Mouse (Mus musculus) MEL (cell line): Measurements from ENCODE around the gene Ltb4r2. TPM values are rescaled to one million over a fixed set of nuclear protein-coding genes. Genes with fewer than 3 reads are reported as not detected.
A peak's percentile ranks its signal among the peaks of the same experiment; 100 is the strongest.

Source experiments
- DNase-seq: peaks from one replicate; pipeline ENCODE4 v3.0.0; 2011; ENCODE audit warnings: low read depth, low spot score
- H3K27ac ChIP-seq: 2 replicates; pipeline ENCODE4 v1.5.1; 2012; ENCODE audit warnings: low read depth, mild to moderate bottlenecking, control low read depth, low read length, moderate library complexity; ENCODE audit not compliant: control insufficient read depth
- H3K27me3 ChIP-seq, 2 experiments: fragments of 150-350 bp in 1 of 2; sonication (generic) in 1 of 2; 2 replicates each; pipeline ENCODE4 v1.6.1; 2012; ENCODE audit warnings: low read length in 2 of 2, mild to moderate bottlenecking in 2 of 2, improper control_type of control experiment in 1 of 2, moderate library complexity in 1 of 2; ENCODE audit not compliant: insufficient read depth in 2 of 2, control insufficient read depth in 1 of 2
- H3K36me3 ChIP-seq, 2 experiments: 2 replicates each; pipeline ENCODE4 v1.6.1; 2012 to 2014; ENCODE audit warnings: low read length in 2 of 2, improper control_type of control experiment in 1 of 2, inconsistent platforms in 1 of 2, mild to moderate bottlenecking in 1 of 2; ENCODE audit not compliant: insufficient read depth in 2 of 2, control insufficient read depth in 1 of 2
- H3K4me1 ChIP-seq, 2 experiments: fragments of 150-350 bp in 1 of 2; sonication (generic) in 1 of 2; 2 replicates each; pipeline ENCODE4 v1.6.1; 2012; ENCODE audit warnings: low read length in 2 of 2, improper control_type of control experiment in 1 of 2, mild to moderate bottlenecking in 1 of 2; ENCODE audit not compliant: insufficient read depth in 2 of 2, control insufficient read depth in 1 of 2
- H3K4me3 ChIP-seq, 2 experiments: fragments of 150-350 bp in 1 of 2; sonication (generic) in 1 of 2; 2 replicates each; pipeline ENCODE4 v1.5.1; 2012; ENCODE audit warnings: low read depth in 2 of 2, low read length in 2 of 2, mild to moderate bottlenecking in 2 of 2, moderate library complexity in 2 of 2, control low read depth in 1 of 2, improper control_type of control experiment in 1 of 2; ENCODE audit not compliant: control insufficient read depth in 1 of 2, insufficient read depth in 1 of 2
- H3K79me2 ChIP-seq: 2 replicates; pipeline ENCODE4 v1.6.1; 2012; ENCODE audit warnings: mild to moderate bottlenecking, low read length, moderate library complexity; ENCODE audit not compliant: control insufficient read depth, poor library complexity, insufficient read depth
- H3K9ac ChIP-seq: 2 replicates; pipeline ENCODE4 v1.6.1; 2012; ENCODE audit warnings: low read depth, mild to moderate bottlenecking, control low read depth, low read length, moderate library complexity; ENCODE audit not compliant: control insufficient read depth, poor library complexity, severe bottlenecking
- H3K9me3 ChIP-seq: fragments of 150-350 bp; sonication (generic); replicated peaks from 2 replicates; pipeline ENCODE4 v1.6.1; 2012; ENCODE audit warnings: mild to moderate bottlenecking, low read length, improper control_type of control experiment, moderate library complexity; ENCODE audit not compliant: insufficient read depth
- BHLHE40 ChIP-seq: IDR thresholded peaks from 2 replicates; pipeline ENCODE4 v1.6.1; 2012; ENCODE audit warnings: low read depth, mild to moderate bottlenecking, inconsistent platforms, low read length, improper control_type of control experiment, borderline replicate concordance
- CHD1 ChIP-seq: IDR thresholded peaks from 2 replicates; pipeline ENCODE4 v1.6.1; 2012; ENCODE audit warnings: low read depth, mild to moderate bottlenecking, inconsistent platforms, low read length, improper control_type of control experiment
- CHD2 ChIP-seq: IDR thresholded peaks from 2 replicates; pipeline ENCODE4 v1.6.1; 2011; ENCODE audit warnings: low read length, improper control_type of control experiment
- CTCF ChIP-seq, 3 experiments: IDR thresholded peaks in 2 of 3; conservative IDR thresholded peaks in 1 of 3; 2 replicates each; pipeline ENCODE4 v1.5.1; 2011 to 2012; ENCODE audit warnings: low read length in 3 of 3, low read depth in 2 of 3, mild to moderate bottlenecking in 2 of 3, improper control_type of control experiment in 1 of 3, inconsistent platforms in 1 of 3, mixed read lengths in 1 of 3, moderate library complexity in 1 of 3; ENCODE audit not compliant: control insufficient read depth in 1 of 3, insufficient read depth in 1 of 3, poor library complexity in 1 of 3, severe bottlenecking in 1 of 3
- E2F4 ChIP-seq: IDR thresholded peaks from 2 replicates; pipeline ENCODE4 v1.6.1; 2011; ENCODE audit warnings: low read depth, low read length, improper control_type of control experiment, borderline replicate concordance
- ELF1 ChIP-seq: IDR thresholded peaks from 2 replicates; pipeline ENCODE4 v1.6.1; 2014; ENCODE audit warnings: low read depth, mild to moderate bottlenecking, inconsistent platforms, low read length, improper control_type of control experiment, moderate library complexity
- EP300 ChIP-seq, 2 experiments: IDR thresholded peaks; 2 replicates each; pipeline ENCODE4 v1.6.1; 2011; ENCODE audit warnings: improper control_type of control experiment in 2 of 2, low read length in 2 of 2, low read depth in 1 of 2, mild to moderate bottlenecking in 1 of 2
- ETS1 ChIP-seq: IDR thresholded peaks from 2 replicates; pipeline ENCODE4 v1.6.1; 2012; ENCODE audit warnings: low read depth, mild to moderate bottlenecking, inconsistent platforms, low read length, improper control_type of control experiment, moderate library complexity
- GABPA ChIP-seq: IDR thresholded peaks from 2 replicates; pipeline ENCODE4 v1.6.1; 2012; ENCODE audit warnings: low read depth, mild to moderate bottlenecking, inconsistent platforms, low read length, improper control_type of control experiment, moderate library complexity
- GATA1 ChIP-seq: IDR thresholded peaks from 2 replicates; pipeline ENCODE4 v1.6.1; 2011; ENCODE audit warnings: low read depth, low read length, improper control_type of control experiment
- HCFC1 ChIP-seq: IDR thresholded peaks from 2 replicates; pipeline ENCODE4 v1.6.1; 2012; ENCODE audit warnings: low read depth, mild to moderate bottlenecking, inconsistent platforms, low read length, improper control_type of control experiment, moderate library complexity
- JUND ChIP-seq: IDR thresholded peaks from 2 replicates; pipeline ENCODE4 v1.6.1; 2011; ENCODE audit warnings: low read depth, mild to moderate bottlenecking, improper control_type of control experiment, low read length
- KAT2A ChIP-seq: conservative IDR thresholded peaks from 2 replicates; pipeline ENCODE4 v1.6.1; 2012; ENCODE audit warnings: low read depth, low read length, improper control_type of control experiment, inconsistent platforms
- MAFK ChIP-seq: IDR thresholded peaks from 2 replicates; pipeline ENCODE4 v1.6.1; 2011; ENCODE audit warnings: low read depth, mild to moderate bottlenecking, low read length, improper control_type of control experiment, borderline replicate concordance
- MAX ChIP-seq: IDR thresholded peaks from 2 replicates; pipeline ENCODE4 v1.6.1; 2011; ENCODE audit warnings: low read length, improper control_type of control experiment
- MEF2A ChIP-seq: IDR thresholded peaks from 2 replicates; pipeline ENCODE4 v1.6.1; 2014; ENCODE audit warnings: low read depth, mild to moderate bottlenecking, inconsistent platforms, low read length, improper control_type of control experiment; ENCODE audit not compliant: poor library complexity, insufficient replicate concordance, severe bottlenecking; ENCODE audit errors: extremely low read depth
- MXI1 ChIP-seq: IDR thresholded peaks from 2 replicates; pipeline ENCODE4 v1.6.1; 2011; ENCODE audit warnings: mild to moderate bottlenecking, low read depth, low read length, improper control_type of control experiment
- MYB ChIP-seq: IDR thresholded peaks from 2 replicates; pipeline ENCODE4 v1.6.1; 2011; ENCODE audit warnings: mild to moderate bottlenecking, low read depth, low read length, improper control_type of control experiment
- MYC ChIP-seq: IDR thresholded peaks from 2 replicates; pipeline ENCODE4 v1.6.1; 2011; ENCODE audit warnings: low read depth, mild to moderate bottlenecking, low read length, improper control_type of control experiment, moderate library complexity
- NELFE ChIP-seq: IDR thresholded peaks from 2 replicates; pipeline ENCODE4 v1.6.1; 2011; ENCODE audit warnings: low read depth, low read length, improper control_type of control experiment
- NRF1 ChIP-seq: IDR thresholded peaks from 2 replicates; pipeline ENCODE4 v1.6.1; 2014; ENCODE audit warnings: low read depth, mild to moderate bottlenecking, inconsistent platforms, low read length, improper control_type of control experiment, moderate library complexity; ENCODE audit not compliant: poor library complexity, insufficient read depth, severe bottlenecking
- POLR2A ChIP-seq, 2 experiments: IDR thresholded peaks; 2 replicates each; pipeline ENCODE4 v1.6.1; 2011 to 2012; ENCODE audit warnings: low read length in 2 of 2, mild to moderate bottlenecking in 2 of 2, control low read depth in 1 of 2, improper control_type of control experiment in 1 of 2, low read depth in 1 of 2, moderate library complexity in 1 of 2; ENCODE audit not compliant: control insufficient read depth in 1 of 2, insufficient read depth in 1 of 2, poor library complexity in 1 of 2
- POLR2AphosphoS2 ChIP-seq: IDR thresholded peaks from 2 replicates; pipeline ENCODE4 v1.6.1; 2011; ENCODE audit warnings: low read length, improper control_type of control experiment
- POLR2AphosphoS5 ChIP-seq: IDR thresholded peaks from 2 replicates; pipeline ENCODE4 v1.6.1; 2012; ENCODE audit warnings: low read depth, borderline replicate concordance, mild to moderate bottlenecking, inconsistent platforms, low read length, moderate library complexity, mixed read lengths
- RAD21 ChIP-seq: IDR thresholded peaks from 2 replicates; pipeline ENCODE4 v1.6.1; 2011; ENCODE audit warnings: mild to moderate bottlenecking, low read depth, low read length, improper control_type of control experiment
- RCOR1 ChIP-seq: IDR thresholded peaks from 2 replicates; pipeline ENCODE4 v1.6.1; 2012; ENCODE audit warnings: low read depth, mild to moderate bottlenecking, inconsistent platforms, low read length, improper control_type of control experiment
- SIN3A ChIP-seq: IDR thresholded peaks from 2 replicates; pipeline ENCODE4 v1.6.1; 2012; ENCODE audit warnings: low read length, improper control_type of control experiment, inconsistent platforms
- TAL1 ChIP-seq: IDR thresholded peaks from 2 replicates; pipeline ENCODE4 v1.6.1; 2012; ENCODE audit warnings: mild to moderate bottlenecking, inconsistent platforms, low read length, moderate library complexity, mixed read lengths
- TBP ChIP-seq: IDR thresholded peaks from 2 replicates; pipeline ENCODE4 v1.8.0; 2011; ENCODE audit warnings: low read depth, low read length, improper control_type of control experiment
- TCF12 ChIP-seq: IDR thresholded peaks from 2 replicates; pipeline ENCODE4 v1.6.1; 2014; ENCODE audit warnings: low read depth, mild to moderate bottlenecking, inconsistent platforms, low read length, improper control_type of control experiment, moderate library complexity
- UBTF ChIP-seq: IDR thresholded peaks from 2 replicates; pipeline ENCODE4 v1.6.1; 2012; ENCODE audit warnings: low read depth, mild to moderate bottlenecking, inconsistent platforms, low read length, improper control_type of control experiment, moderate library complexity, borderline replicate concordance; ENCODE audit not compliant: insufficient read depth
- USF1 ChIP-seq: IDR thresholded peaks from 2 replicates; pipeline ENCODE4 v1.6.1; 2014; ENCODE audit warnings: low read depth, mild to moderate bottlenecking, inconsistent platforms, low read length, improper control_type of control experiment, moderate library complexity
- USF2 ChIP-seq, 2 experiments: IDR thresholded peaks; 2 replicates each; pipeline ENCODE4 v1.6.1; 2011 to 2012; ENCODE audit warnings: improper control_type of control experiment in 2 of 2, low read length in 2 of 2, borderline replicate concordance in 1 of 2, inconsistent platforms in 1 of 2, low read depth in 1 of 2, mild to moderate bottlenecking in 1 of 2; ENCODE audit not compliant: insufficient read depth in 1 of 2
- ZC3H11A ChIP-seq: IDR thresholded peaks from 2 replicates; pipeline ENCODE4 v1.6.1; 2012; ENCODE audit warnings: low read depth, mild to moderate bottlenecking, inconsistent platforms, low read length, improper control_type of control experiment
- ZMIZ1 ChIP-seq: IDR thresholded peaks from 2 replicates; pipeline ENCODE4 v1.6.1; 2012; ENCODE audit warnings: low read depth, mild to moderate bottlenecking, inconsistent platforms, low read length, improper control_type of control experiment, moderate library complexity
- ZNF384 ChIP-seq: IDR thresholded peaks from 2 replicates; pipeline ENCODE4 v1.6.1; 2012; ENCODE audit warnings: low read depth, mild to moderate bottlenecking, inconsistent platforms, low read length, improper control_type of control experiment
- polyA plus RNA-seq, 2 experiments: library from polyadenylated mRNA; stranded (reverse) in 1 of 2; unstranded in 1 of 2; fragments of >175 nt in 1 of 2; fragments of >200 nt in 1 of 2; gene quantifications; 2 replicates each; pipeline versions ENCODE4 v1.2.1 to v1.2.4; 2012; ENCODE audit warnings: low replicate concordance in 2 of 2, low read depth in 1 of 2; ENCODE audit not compliant: insufficient read length in 2 of 2, insufficient read depth in 1 of 2, missing spikeins in 1 of 2
- total RNA-seq: library from RNA; depleted of rRNA; stranded (reverse); fragments of 300-350 nt; gene quantifications from 2 replicates; pipeline ENCODE4 v1.2.3, GENCODE M21; 2012

Gene Ltb4r2
- total and polyA plus RNA-seq, 3 experiments: 0.19 to 0.52 TPM; not detected in 1

DNA sequence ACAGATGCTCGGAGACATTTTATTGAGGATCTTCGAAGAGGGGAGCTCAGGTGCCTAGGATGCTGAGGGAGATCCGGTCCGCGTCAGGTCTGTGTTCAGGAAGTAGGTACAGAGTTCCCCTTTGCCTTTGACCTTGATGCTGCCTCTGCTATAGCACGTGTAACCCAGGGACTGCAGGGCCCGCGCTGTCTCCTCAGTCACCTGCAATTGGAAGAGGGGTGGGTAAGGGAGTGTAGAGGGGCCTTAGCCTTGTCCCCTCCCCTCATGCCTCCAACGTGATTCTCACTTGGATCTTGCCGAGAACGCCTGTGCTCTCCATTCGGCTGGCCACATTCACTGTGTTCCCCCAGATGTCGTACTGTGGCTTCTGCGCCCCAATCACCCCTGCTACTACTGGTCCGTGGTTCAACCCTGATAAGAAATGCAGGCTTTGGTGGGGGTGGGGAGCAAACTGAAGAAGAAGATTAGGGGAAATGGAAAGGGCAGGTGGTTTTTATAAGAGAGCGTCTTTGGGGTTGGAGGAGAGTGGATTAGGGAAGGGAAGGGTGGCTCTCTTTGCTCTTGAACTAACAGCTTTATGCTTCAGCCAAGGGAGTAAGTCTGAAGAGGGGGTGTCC lies 8.0 kb downstream of the Ltb4r2 start:
- peak overlapping the region; percentile 6 to 40; a peak in 3 of 4 replicates for H3K4me3 ChIP-seq
- peak overlapping the region; percentile 77 for H3K9ac ChIP-seq
- peaks cover 0 to 18% of the 10 kb centered on the region in 2 experiments; a peak in 2 of 4 replicates for H3K36me3 ChIP-seq
- H3K9me3 ChIP-seq: no peaks in the 10 kb centered on the region
- H3K4me1 ChIP-seq: peaks cover 6 to 42% of the 10 kb centered on the region in 2 experiments
- peak overlapping the region; percentile 95 for H3K27ac ChIP-seq
- peak; percentile 94 for DNase-seq
- peaks cover 2% of the 10 kb centered on the region; the same call in 1 of the 2 replicates for H3K79me2 ChIP-seq
- no peaks in the 10 kb centered on the region for H3K27me3 ChIP-seq
- TF ChIP-seq CHD2 (peak; percentile 74), HCFC1 (peak; percentile 72), NELFE (peak; percentile 53), TAL1 (peak; percentile 54), BHLHE40 (peak; percentile 62; the same call in 1 of the 2 replicates), POLR2A (IDR thresholded peaks at IDR 0.05; ENCODE audit: control insufficient read depth in 1 of 2, insufficient read depth in 1 of 2, low read depth in 1 of 2, low read length in 2 of 2, poor library complexity in 1 of 2) (peak in 1 of 2 experiments; percentile 58; a peak in 2 of 4 replicates), CHD1 (peak; percentile 99), JUND (no peak), ETS1 (peak; percentile 62; the same call in 1 of the 2 replicates), NRF1 (no peak), MXI1 (peak; percentile 65), POLR2AphosphoS5 (0 out of 2 replicates have a peak, but pooled peaks have one; percentile 45), RCOR1 (peak; percentile 52; the same call in 1 of the 2 replicates), TBP (peak; percentile 79), KAT2A (peak; percentile 24; the same call in 1 of the 2 replicates), MEF2A (no peak), MAX (peak; percentile 90), MAFK (no peak), UBTF (no peak), RAD21 (no peak), ZC3H11A (no peak), ZNF384 (no peak; the same call in 1 of the 2 replicates), EP300 (IDR thresholded peaks at IDR 0.05; ENCODE audit: low read depth in 1 of 2, low read length in 2 of 2) (peak; percentile 65 to 89), USF2 (IDR thresholded peaks at IDR 0.05; ENCODE audit: borderline replicate concordance in 1 of 2, insufficient read depth in 1 of 2, low read depth in 1 of 2, low read length in 2 of 2) (no peak), TCF12 (peak; percentile 91), POLR2AphosphoS2 (peak; percentile 63; the same call in 1 of the 2 replicates), E2F4 (no peak; the same call in 1 of the 2 replicates), SIN3A (peak; percentile 82), GATA1 (peak; percentile 88), ELF1 (no peak), MYB (peak; percentile 51; the same call in 1 of the 2 replicates), MYC (peak; percentile 93), USF1 (no peak), CTCF (IDR thresholded peaks at IDR 0.05 in 2 of 3, conservative IDR thresholded peaks at IDR 0.05 in 1 of 3; ENCODE audit: control insufficient read depth in 1 of 3, insufficient read depth in 1 of 3, low read depth in 2 of 3, low read length in 3 of 3, poor library complexity in 1 of 3, severe bottlenecking in 1 of 3) (no peak), ZMIZ1 (peak; percentile 57), GABPA (no peak)
